In the genomic region with DNA sequence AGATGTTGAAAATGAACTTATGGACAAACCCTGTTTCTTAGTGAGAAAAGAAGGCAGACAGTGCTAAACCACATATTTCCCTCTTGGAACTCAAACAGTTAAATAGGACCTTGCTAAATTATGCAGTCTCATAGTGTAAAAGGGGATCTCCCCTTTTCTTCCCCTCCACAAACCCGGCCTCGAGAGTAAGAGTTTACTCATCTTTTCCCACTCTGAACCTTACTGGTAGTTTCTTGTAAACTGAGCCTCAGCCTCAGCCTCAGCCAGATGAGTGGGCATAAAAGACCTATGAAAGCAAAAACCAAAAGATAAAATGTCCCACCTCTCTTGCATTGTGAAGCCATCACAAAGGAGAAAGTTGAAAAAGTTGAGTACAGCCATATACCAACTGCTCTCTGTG, we compare ENCODE assay signal across 17 mouse cellular contexts.
"Had no signal": no experiment of that assay in that cellular context is flagged by ENCODE, and none has a peak within 500 bp of the region (broad histone marks: within the 10 kb centered on the region; RNA-seq: fewer than 3 reads in every experiment).

No protein-coding gene starts in this region.

- DNase-seq: gastrocnemius, adult 2 months; gastrocnemius, postnatal 10 days; gastrocnemius, postnatal 25 days; heart, adult 18-20 months; heart, postnatal 10 days; heart, postnatal 4 days; kidney, adult 18-20 months; kidney, adult 8-10 months; kidney, postnatal 14 days; kidney, postnatal 36 days; layer of hippocampus, adult 9-11 months; layer of hippocampus, postnatal 36 days; left cerebral cortex, postnatal 4 days had no signal

- ATAC-seq: hindbrain, embryonic 16.5 days; intestine, embryonic 15.5 days; intestine, postnatal 0 days; liver, embryonic 12.5 days had no signal
